Mouse (Mus musculus) stomach, embryonic 16.5 days (tissue): ENCODE results near the gene Ewsr1. TPM values are rescaled to one million over a fixed set of nuclear protein-coding genes. Genes with fewer than 3 reads are reported as not detected.

ENCODE experiments used
- ATAC-seq: fragments of 200-750 bp; cut with Nextera tagmentation; 2 replicates; pipeline ENCODE4 v1.8.0; 2017; ENCODE audit warnings: moderate number of reproducible peaks, moderate TSS enrichment; ENCODE audit not compliant: insufficient read depth, low FRiP score
- H3K27ac ChIP-seq: fragments of 300-500 bp; sonication (generic); 2 replicates; pipeline ENCODE4 v1.5.1; 2014; ENCODE audit warnings: low read length
- H3K27me3 ChIP-seq: fragments of 300-500 bp; sonication (generic); 2 replicates; pipeline ENCODE4 v1.6.1; 2014; ENCODE audit warnings: low read length, control low read depth, mixed read lengths; ENCODE audit not compliant: control insufficient read depth, insufficient read depth
- H3K36me3 ChIP-seq: fragments of 300-500 bp; sonication (generic); 2 replicates; pipeline ENCODE4 v1.6.1; 2014; ENCODE audit warnings: low read length; ENCODE audit not compliant: control insufficient read depth, insufficient read depth
- H3K4me1 ChIP-seq: fragments of 300-500 bp; sonication (generic); 2 replicates; pipeline ENCODE4 v1.6.1; 2014; ENCODE audit warnings: low read length, control low read depth, mixed read lengths; ENCODE audit not compliant: control insufficient read depth, insufficient read depth
- H3K4me2 ChIP-seq: fragments of 300-500 bp; sonication (generic); 2 replicates; pipeline ENCODE4 v1.6.1; 2014; ENCODE audit warnings: low read depth, low read length, mixed read lengths
- H3K4me3 ChIP-seq: fragments of 300-500 bp; sonication (generic); replicated peaks from 2 replicates; pipeline ENCODE4 v1.5.1; 2014; ENCODE audit warnings: mild to moderate bottlenecking, low read length
- H3K9ac ChIP-seq: fragments of 300-500 bp; sonication (generic); 2 replicates; pipeline ENCODE4 v1.6.1; 2014; ENCODE audit warnings: low read length
- H3K9me3 ChIP-seq: fragments of 300-500 bp; sonication (generic); replicated peaks from 2 replicates; pipeline ENCODE4 v1.6.1; 2016; ENCODE audit warnings: low read length, control low read depth; ENCODE audit not compliant: control insufficient read depth
- WGBS: fragments of 180-500 bp; shearing (Covaris S2); extraction: QIAGEN DNeasy Blood & Tissue Kit; methylation state at CpG from one replicate; pipeline ENCODE4 v1.1.7; 2014; 5-methylcytosine and 5-hydroxymethylcytosine counted together
- polyA plus RNA-seq: library from polyadenylated mRNA; unstranded; fragments of >200 nt; fragmentation: Nextera tagmentation; extraction: Ambion mirVana; gene quantifications from 2 replicates; pipeline ENCODE4 v1.2.1, GENCODE M21; 2015

The Ewsr1 gene
- polyA plus RNA-seq, 1 experiment from 2014 or later = 537 TPM

GRCm38 (mm10) chr11:5075760-5076159, 23.3 kb downstream of the Ewsr1 start:
- Histone ChIP-seq H3K4me3 (no peak overlapping the region), H3K36me3 (peaks cover 35% of the 10 kb centered on the region; the same call in 1 of the 2 replicates), H3K9me3 (no peaks in the 10 kb centered on the region), H3K9ac (no peak overlapping the region), H3K4me2 (no peak overlapping the region), H3K27me3 (no peaks in the 10 kb centered on the region), H3K27ac (no peak overlapping the region), H3K4me1 (no peaks in the 10 kb centered on the region)
- no peak for ATAC-seq

- Histone ChIP-seq H3K4me3 (no peak overlapping the region), H3K9me3 (no peaks in the 10 kb centered on the region), H3K4me1 (no peaks in the 10 kb centered on the region), H3K27me3 (no peaks in the 10 kb centered on the region), H3K36me3 (peaks cover 30% of the 10 kb centered on the region; the same call in 1 of the 2 replicates), H3K27ac (no peak overlapping the region), H3K9ac (no peak overlapping the region), H3K4me2 (no peak overlapping the region)
- 75% methylated on average over 4 of the region's 4 CpGs for WGBS
- ATAC-seq = no peak
Observed at GRCm38 (mm10) chr11:5074882-5075281, 24.2 kb downstream of the Ewsr1 start.

GRCm38 (mm10) chr11:5068126-5068971, 30.7 kb downstream of the Ewsr1 start:
- H3K27ac ChIP-seq = no peak overlapping the region
- no peak for ATAC-seq
- peaks cover 11% of the 10 kb centered on the region for H3K4me1 ChIP-seq
- H3K27me3 ChIP-seq = no peaks in the 10 kb centered on the region
- H3K9ac ChIP-seq = no peak overlapping the region
- WGBS = 79% methylated on average over 9 of the region's 9 CpGs
- H3K9me3 ChIP-seq = no peaks in the 10 kb centered on the region
- no peak overlapping the region for H3K4me2 ChIP-seq
- H3K4me3 ChIP-seq = no peak overlapping the region
- H3K36me3 ChIP-seq = peaks cover 33% of the 10 kb centered on the region

- Histone ChIP-seq H3K36me3 (peaks cover 24% of the 10 kb centered on the region), H3K27me3 (peaks cover 3% of the 10 kb centered on the region; the same call in 1 of the 2 replicates), H3K27ac (no peak overlapping the region), H3K4me3 (no peak overlapping the region), H3K9ac (no peak overlapping the region), H3K4me1 (peaks cover 23% of the 10 kb centered on the region), H3K9me3 (no peaks in the 10 kb centered on the region), H3K4me2 (no peak overlapping the region)
- ATAC-seq = no peak
Observed at GRCm38 (mm10) chr11:5067063-5067462, 32.0 kb downstream of the Ewsr1 start.

GRCm38 (mm10) chr11:5065056-5065821, 33.8 kb downstream of the Ewsr1 start, which contains the start of gene Gas2l1:
TSS of gene Gas2l1 (minus strand) at chr11:5065327.
- H3K4me3 ChIP-seq = peak within 1 kb of the TSS; percentile 78
- peak; percentile 86 for ATAC-seq

DNA sequence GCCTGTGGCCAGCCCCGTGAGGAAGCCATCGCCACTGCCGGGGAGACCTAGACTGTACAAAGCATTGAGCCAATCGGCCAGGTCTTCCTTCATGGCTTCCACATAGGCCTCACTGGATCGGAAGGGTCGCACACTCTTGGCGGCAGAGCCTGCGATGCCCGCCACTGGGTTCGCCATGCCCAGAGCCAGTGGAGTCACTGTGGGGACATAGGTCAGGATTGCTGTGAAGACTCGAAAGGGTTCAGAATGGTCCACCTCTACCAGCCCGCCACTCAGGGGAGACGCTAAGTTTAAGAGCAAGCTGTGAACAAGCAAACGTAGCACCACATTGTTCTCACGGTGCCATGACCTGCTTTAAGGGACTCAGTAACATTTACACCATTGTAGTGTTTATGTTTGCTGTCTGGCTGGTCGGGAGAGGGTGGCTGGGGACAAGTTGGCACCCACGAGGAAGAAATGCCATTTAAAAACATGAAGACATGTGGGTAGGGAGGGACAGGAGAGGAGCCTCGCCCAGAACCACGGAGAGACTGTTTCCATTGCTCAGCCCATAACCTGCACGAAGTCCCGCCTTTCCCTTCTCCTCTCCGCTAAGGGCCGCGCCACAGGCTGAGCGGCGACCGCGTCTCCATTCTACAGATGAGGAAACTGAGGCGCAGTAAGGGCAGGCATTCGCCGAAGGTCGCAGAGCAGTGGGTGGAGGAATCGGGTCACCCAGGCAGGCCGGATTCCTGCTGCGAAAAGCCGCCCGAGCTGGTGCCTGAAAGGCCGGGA, 34.6 kb downstream of the Ewsr1 start:
- Histone ChIP-seq H3K36me3 (peaks cover 12% of the 10 kb centered on the region), H3K27ac (peak overlapping the region; percentile 25; the same call in 1 of the 2 replicates), H3K27me3 (peaks cover 20% of the 10 kb centered on the region), H3K9me3 (no peaks in the 10 kb centered on the region), H3K4me2 (peak overlapping the region; percentile 99), H3K4me3 (peak overlapping the region; percentile 78), H3K9ac (peak overlapping the region; percentile 86), H3K4me1 (peaks cover 33% of the 10 kb centered on the region)
- 15% methylated on average over 38 of the region's 38 CpGs for WGBS
- no peak for ATAC-seq

More at GRCm38 (mm10) chr11:5065056-5065821, 33.8 kb downstream of the Ewsr1 start, which contains the start of gene Gas2l1:
- Histone ChIP-seq H3K9ac (peak within 1 kb of the TSS; percentile 86), H3K4me1 (peaks cover 33% of the 10 kb centered on the region), H3K4me2 (peak within 1 kb of the TSS; percentile 99), H3K27me3 (peaks cover 12% of the 10 kb centered on the region), H3K9me3 (no peaks in the 10 kb centered on the region), H3K27ac (peak within 1 kb of the TSS; percentile 67), H3K36me3 (peaks cover 13% of the 10 kb centered on the region)
- WGBS = under 1% methylated on average over 49 of the region's 50 CpGs

GRCm38 (mm10) chr11:5063561-5064281, 35.3 kb downstream of the Ewsr1 start:
- Histone ChIP-seq H3K36me3 (0 out of 2 replicates have a peak, but pooled peaks cover 4% of the 10 kb centered on the region), H3K4me3 (peak overlapping the region; percentile 78), H3K9ac (peak overlapping the region; percentile 86; the same call in 1 of the 2 replicates), H3K9me3 (no peaks in the 10 kb centered on the region), H3K27ac (no peak overlapping the region), H3K4me1 (peaks cover 33% of the 10 kb centered on the region), H3K27me3 (peaks cover 25% of the 10 kb centered on the region), H3K4me2 (peak overlapping the region; percentile 99)
- WGBS = 59% methylated on average over 31 of the region's 31 CpGs
- ATAC-seq = no peak

- Histone ChIP-seq H3K4me3 (no peak overlapping the region), H3K27ac (no peak overlapping the region), H3K9ac (no peak overlapping the region), H3K9me3 (no peaks in the 10 kb centered on the region), H3K27me3 (peaks cover 30% of the 10 kb centered on the region), H3K36me3 (0 out of 2 replicates have a peak, but pooled peaks cover 1% of the 10 kb centered on the region), H3K4me1 (peaks cover 38% of the 10 kb centered on the region), H3K4me2 (no peak overlapping the region)
- ATAC-seq = no peak
- 78% methylated on average over 13 of the region's 13 CpGs for WGBS
Observed at GRCm38 (mm10) chr11:5062860-5063505, 36.1 kb downstream of the Ewsr1 start.
